Mouse (Mus musculus) layer of hippocampus, postnatal 36 days (tissue): ENCODE measurements around the gene Prrxl1. TPM values are rescaled to one million over a fixed set of nuclear protein-coding genes. Genes with fewer than 3 reads are reported as not detected.

Experiments
- DNase-seq, 2 experiments: peaks; one replicate each; pipeline ENCODE4 v3.0.0; 2022
- total RNA-seq, 2 experiments: library from RNA; stranded (reverse); gene quantifications; 2 replicates each; pipeline ENCODE4 v1.2.3; 2021

Gene Prrxl1
- total RNA-seq, 2 experiments from 2014 or later = not detected

- no peak for DNase-seq
Measured at GRCm38 (mm10) chr14:32627271-32627670, 28.1 kb downstream of the Prrxl1 start.

GRCm38 (mm10) chr14:32628584-32628983 lies 29.4 kb downstream of the Prrxl1 start:
- DNase-seq = no peak

GRCm38 (mm10) chr14:32632908-32633600 lies 33.8 kb downstream of the Prrxl1 start:
- no peak for DNase-seq

- no peak for DNase-seq
Measured at GRCm38 (mm10) chr14:32634015-32634682, 34.9 kb downstream of the Prrxl1 start.

GRCm38 (mm10) chr14:32638485-32638884 lies 39.3 kb downstream of the Prrxl1 start:
- no peak for DNase-seq

- no peak for DNase-seq
Measured at GRCm38 (mm10) chr14:32659781-32660180, 60.6 kb downstream of the Prrxl1 start.

GRCm38 (mm10) chr14:32663099-32663498 lies 63.9 kb downstream of the Prrxl1 start:
- DNase-seq = no peak

- no peak for DNase-seq
Measured at GRCm38 (mm10) chr14:32673178-32673577, 74.0 kb downstream of the Prrxl1 start.

GRCm38 (mm10) chr14:32678565-32678964 lies 79.4 kb downstream of the Prrxl1 start:
- no peak for DNase-seq

GRCm38 (mm10) chr14:32681603-32682002 lies 82.4 kb downstream of the Prrxl1 start:
- DNase-seq = no peak

- DNase-seq = no peak
Measured at GRCm38 (mm10) chr14:32682536-32682935, 83.3 kb downstream of the Prrxl1 start.

- peak in 1 of 2 experiments; percentile 14 for DNase-seq
Measured at GRCm38 (mm10) chr14:32683251-32683838, 84.1 kb downstream of the Prrxl1 start.

- no peak for DNase-seq
Measured at GRCm38 (mm10) chr14:32683982-32684734, 85.0 kb downstream of the Prrxl1 start.

- DNase-seq = no peak
Measured at GRCm38 (mm10) chr14:32684735-32685105, 85.5 kb downstream of the Prrxl1 start.

- DNase-seq = no peak
Measured at GRCm38 (mm10) chr14:32685124-32685826, 86.1 kb downstream of the Prrxl1 start, which contains the start of gene 3425401B19Rik. TSS of gene 3425401B19Rik (minus strand) at chr14:32685293.

GRCm38 (mm10) chr14:32695906-32696305 lies 96.7 kb downstream of the Prrxl1 start:
- no peak for DNase-seq

GRCm38 (mm10) chr14:32696344-32696743 lies 97.1 kb downstream of the Prrxl1 start:
- no peak for DNase-seq

GRCm38 (mm10) chr14:32697774-32698173 lies 98.6 kb downstream of the Prrxl1 start:
- DNase-seq = no peak

- no peak for DNase-seq
Measured at GRCm38 (mm10) chr14:32698556-32698955, 99.3 kb downstream of the Prrxl1 start.
